Mouse (Mus musculus): ENCODE data around the gene Oxct2a.
"Not testable (repeated sequence)": the region's sequence is repeated elsewhere in the genome, so short reads cannot be mapped to it uniquely, and the experiment has no call there.

Gene Oxct2a

GRCm38 (mm10) chr4:123313010-123313409, 10.4 kb downstream of the Oxct2a start:
- DNase-seq (ENCODE audit: low spot score): no peak

DNA sequence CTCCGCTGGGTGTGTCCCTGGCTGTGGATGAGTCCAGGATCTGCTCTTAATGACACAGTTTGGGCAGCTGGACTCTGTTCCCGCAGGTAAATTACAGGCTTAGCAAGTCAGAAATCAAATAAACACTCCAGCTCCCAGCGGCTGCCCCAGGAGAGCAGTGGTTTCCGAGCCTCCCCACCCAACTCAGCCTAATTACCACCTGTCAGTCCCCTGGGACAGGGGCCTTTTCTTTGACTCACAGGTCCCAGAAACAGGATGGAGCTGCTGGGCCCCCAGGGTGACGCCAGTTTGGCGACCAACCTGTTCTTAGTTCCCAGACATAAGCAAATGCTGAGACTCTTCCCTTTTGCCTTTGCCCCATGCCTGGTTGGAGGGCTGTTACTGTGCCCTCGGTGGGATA, 11.6 kb downstream of the Oxct2a start:
- DNase-seq (ENCODE audit: low spot score): no peak

GRCm38 (mm10) chr4:123308292-123308691, 15.1 kb downstream of the Oxct2a start:
- no peak for DNase-seq (ENCODE audit: low spot score)

DNA sequence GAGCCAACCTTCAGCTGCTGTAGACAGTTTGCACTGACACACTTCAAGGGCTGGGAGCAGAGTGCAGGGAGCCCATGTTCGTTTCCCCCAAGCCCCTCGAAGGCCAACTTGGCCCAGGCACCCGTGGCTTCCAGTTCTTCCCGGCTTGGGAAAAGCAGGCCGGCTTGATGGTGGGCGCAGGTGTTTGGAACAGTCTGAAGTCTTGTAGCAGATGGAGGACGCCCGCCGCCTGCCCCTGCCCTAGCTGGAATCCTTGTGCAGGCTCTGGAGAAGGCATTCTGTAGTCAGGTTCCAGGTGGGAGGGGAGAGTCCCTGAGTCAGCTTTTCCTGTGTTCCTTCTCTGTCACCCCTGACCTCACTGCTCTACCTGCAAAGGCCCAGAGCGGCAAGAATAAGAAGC, 16.4 kb downstream of the Oxct2a start:
- DNase-seq (ENCODE audit: low spot score): no peak

GRCm38 (mm10) chr4:123305789-123306188, 17.6 kb downstream of the Oxct2a start:
- DNase-seq (ENCODE audit: low spot score): no peak

DNA sequence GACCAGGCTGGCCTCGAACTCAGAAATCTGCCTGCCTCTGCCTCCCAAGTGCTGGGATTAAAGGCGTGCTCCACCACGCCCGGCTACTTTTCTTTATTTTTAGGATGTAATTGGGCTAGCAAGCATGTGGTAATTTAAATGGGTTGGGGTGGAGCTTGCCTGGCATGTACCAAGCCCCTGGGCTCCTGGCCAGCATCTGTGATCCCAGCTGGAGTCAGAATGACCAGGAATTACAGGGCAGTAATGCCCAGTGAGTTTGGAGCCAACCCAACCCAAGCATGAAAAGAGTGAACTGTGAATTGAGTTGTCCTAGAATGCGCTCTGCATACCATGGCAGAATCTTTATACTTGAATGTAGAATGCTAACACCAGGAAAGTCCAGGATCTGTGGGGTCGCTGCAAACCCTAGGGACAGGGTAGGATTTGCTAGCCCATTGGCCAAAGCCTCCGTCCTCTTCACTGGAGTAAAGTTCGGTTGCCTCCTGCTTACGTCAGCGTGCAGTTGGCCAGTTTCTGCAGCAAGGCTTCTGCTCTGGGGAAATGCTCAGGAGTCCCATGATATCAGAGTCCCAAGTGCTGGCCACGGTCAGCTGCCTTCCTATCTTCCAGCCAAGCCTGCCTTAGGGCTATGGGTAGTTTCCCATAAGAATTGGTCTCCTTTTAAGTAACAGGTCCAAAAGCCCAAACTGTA, 24.3 kb downstream of the Oxct2a start:
- no peak for DNase-seq (ENCODE audit: low spot score)

DNA sequence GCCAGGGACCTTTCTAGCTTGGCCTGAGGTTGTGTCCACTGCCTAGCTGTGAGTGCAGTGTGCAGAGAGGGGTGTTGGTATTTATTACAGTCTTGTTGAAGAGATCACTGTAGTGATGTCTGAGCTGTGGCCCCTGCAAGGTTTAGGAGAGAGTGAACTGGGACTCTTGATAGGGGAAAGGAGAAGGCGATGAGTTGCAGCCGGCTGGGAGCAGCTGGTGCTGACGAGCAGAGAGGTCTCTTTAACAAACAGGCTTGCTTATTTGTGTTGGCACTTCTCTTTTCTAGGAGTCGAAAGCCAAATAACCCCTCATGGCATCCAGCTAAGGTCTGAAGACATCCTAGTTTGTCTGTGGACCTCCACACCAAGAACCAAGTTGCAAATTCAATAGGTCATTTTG, 25.2 kb downstream of the Oxct2a start:
- no peak for DNase-seq (ENCODE audit: low spot score)

DNA sequence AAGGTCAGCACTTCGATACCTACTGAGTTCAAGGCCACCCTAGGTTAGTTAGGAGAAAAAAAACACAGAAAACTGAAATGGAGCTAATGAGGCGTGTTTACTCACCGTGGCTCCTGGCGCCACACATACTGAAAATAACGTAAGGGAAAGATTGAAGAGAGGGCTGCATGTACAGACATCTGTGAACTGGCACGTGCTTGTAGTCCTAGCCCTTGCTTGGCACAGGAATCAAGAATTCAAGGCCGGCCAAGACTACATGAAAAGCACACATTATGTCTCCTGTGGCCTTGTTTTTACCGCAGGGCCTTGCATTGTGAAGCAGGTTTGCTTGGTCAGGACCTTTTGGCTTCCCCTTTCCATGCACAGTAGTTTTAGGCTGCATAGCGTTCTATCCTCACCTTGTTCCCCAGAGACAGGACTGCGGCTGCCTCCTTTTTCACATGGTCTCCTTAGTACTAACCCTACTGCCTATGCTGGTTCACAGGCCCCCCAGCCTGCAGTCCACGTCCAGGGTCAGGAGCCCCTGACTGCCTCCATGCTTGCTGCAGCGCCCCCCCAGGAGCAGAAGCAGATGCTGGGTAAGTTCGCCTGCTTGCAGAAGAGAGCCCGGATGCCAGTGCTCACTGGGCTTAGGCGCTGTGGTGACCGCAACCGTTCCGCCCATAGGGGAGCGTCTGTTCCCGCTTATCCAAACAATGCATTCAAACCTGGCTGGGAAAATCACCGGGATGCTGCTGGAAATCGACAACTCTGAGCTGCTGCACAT, 26.1 kb downstream of the Oxct2a start:
- DNase-seq (ENCODE audit: low spot score): no peak

DNA sequence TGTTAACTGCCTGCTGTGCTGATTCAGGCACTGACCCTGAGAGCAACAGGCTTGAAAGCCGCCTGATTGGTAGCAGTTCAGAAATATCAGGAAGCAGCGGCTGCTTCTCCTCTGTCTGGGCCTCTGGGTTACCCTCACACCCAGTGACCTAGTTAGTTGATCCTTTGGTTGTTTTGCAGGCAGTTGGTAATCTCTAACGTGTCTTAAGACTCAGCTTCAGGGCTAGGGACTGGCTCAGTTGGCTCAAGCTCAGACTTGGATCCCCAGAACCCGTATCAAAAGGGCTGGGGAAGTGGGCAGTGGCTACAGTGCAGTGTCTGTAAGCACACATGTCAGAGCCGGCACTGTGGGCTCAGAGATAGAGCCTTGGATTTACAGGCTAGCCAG, 27.3 kb downstream of the Oxct2a start:
- DNase-seq (ENCODE audit: low spot score): no peak

GRCm38 (mm10) chr4:123295516-123296147, 27.8 kb downstream of the Oxct2a start:
- no peak for DNase-seq (ENCODE audit: low spot score)

DNA sequence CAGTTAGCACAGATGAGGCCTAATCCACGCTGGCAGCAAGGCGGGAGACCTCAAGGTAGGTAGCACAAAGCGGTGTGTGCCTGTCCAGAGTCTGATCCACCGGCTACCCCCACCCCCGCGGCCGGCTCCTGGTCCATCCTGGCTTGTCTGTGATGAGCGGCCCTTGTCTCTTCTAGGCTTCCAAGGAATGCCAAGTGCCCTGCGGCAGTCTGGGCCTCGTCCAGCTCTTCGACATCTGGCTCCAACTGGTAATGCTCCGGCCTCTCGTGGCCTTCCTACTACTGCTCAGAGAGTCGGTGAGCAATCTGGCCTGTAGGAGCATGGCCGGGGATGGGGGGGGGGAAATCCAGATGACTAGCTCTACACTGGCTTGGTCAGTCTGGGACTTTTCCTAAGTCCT, 28.4 kb downstream of the Oxct2a start:
- not testable (repeated sequence) for DNase-seq (ENCODE audit: low spot score)

- DNase-seq (ENCODE audit: low spot score): no peak
Measured at GRCm38 (mm10) chr4:123293661-123294443, 29.6 kb downstream of the Oxct2a start.

DNA sequence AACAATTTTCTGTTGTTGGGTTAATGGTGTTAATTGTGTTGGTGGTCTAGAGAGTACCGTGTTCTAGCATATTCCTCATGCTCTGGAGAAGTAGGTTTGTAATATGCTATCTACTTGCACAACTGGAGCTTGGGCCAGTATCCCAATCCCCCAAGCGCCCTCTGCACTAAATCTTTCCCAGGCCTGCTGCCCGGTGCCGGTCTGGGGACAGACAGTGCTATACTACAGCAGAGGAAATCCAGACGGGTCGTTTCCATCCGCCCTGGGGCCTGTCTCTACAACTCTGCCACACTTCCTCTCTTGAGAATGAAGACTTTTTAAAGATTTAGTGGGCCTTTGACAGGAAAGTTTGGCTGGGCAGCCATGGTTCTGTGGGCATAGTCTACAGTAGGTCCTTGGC, 30.4 kb downstream of the Oxct2a start:
- DNase-seq (ENCODE audit: low spot score): no peak

DNA sequence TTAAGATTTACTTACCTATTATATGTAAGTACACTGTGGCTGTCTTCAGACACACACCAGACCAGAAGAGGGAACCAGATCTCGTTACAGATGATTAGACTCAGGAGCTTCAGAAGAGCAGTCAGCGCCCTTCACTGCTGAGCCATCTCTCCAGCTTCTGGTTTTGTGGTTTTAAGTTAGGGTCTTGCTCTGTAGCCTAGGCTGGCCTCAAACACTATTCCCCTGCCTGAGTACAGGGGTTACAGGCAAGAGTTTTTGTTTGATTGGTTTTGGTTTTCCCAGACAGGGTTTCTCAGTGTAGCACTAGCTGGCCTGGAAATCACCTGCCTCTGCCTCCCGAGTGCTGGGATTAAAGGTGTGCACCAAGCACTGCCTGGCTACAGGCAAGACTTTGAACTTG, 31.0 kb downstream of the Oxct2a start:
- DNase-seq (ENCODE audit: low spot score): no peak

GRCm38 (mm10) chr4:123289038-123289437, 34.4 kb downstream of the Oxct2a start:
- no peak for DNase-seq (ENCODE audit: low spot score)

DNA sequence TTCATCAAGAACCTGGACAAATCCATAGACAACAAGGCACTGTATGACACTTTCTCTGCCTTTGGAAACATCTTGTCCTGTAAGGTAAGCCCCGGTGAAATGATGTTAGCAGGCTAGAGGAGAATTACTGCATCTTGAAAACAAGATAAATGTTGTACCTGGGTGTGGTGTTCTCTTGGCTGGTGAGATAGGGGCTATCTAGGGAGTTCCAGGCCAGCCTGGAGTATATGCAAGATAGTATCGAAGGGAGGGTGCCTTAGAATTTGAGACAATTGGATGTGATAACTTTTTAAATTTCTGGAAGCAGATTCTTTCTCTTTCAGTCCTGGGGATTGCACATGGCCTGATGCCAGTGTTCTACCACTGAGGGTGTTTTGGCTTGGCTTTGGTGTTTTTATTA, 36.6 kb downstream of the Oxct2a start:
- no peak for DNase-seq (ENCODE audit: low spot score)

GRCm38 (mm10) chr4:123284731-123285624, 38.5 kb downstream of the Oxct2a start:
- no peak for DNase-seq (ENCODE audit: low spot score)

DNA sequence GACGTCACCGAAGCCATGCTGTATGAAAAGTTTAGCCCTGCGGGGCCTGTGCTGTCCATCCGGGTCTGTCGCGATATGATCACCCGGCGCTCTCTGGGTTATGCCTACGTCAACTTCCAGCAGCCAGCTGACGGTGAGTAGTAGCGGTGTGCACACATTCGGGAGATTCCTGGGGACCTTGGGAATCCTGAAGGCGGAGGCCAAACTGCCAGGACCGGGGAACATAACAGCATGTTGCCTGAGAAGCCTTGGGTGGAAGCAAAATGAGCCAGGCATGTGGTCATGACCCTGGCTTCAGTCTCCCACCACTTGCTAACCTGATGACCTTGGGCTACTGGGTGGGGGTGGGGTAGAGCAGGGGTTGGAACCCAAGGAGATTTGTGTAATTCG, 39.8 kb downstream of the Oxct2a start:
- peak; percentile 13 for DNase-seq (ENCODE audit: low spot score)

DNA sequence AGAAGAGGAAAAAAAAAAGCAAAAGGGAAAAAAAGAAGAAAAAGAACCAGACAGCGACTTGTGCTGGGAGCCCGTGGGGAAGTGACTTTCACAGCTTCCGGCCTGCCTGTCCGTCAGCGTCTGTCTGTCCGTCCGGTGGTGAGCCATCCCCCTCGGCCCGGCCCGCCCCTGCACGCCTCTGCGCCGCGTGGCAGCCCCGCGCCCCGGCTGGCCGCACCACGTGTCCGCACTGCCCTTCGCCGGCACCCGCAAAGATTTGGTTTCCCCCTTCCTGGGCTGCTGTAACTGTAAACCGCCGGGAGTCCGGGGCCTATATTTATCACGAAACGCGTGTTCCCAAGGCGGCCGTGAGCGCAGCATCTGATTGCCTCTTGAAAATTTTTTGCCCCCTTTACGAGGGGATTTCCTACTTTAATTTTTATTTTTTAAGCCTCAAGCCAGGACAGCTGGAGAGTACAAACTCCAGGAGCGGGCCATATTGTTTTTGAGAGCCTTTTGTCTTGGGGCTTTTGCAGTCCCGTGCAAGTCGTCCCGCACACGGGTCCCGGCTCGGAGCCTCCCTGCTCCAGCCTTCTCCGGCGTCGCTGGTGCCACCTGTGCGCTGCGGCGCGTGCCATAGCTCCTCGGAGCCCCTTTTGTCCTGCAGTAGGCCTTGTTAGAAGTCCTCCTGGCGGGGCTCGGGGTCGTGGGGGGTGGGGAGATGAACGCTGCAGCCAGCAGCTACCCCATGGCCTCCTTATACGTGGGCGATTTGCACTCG, 40.3 kb downstream of the Oxct2a start:
- peak; percentile 27 for DNase-seq (ENCODE audit: low spot score)

DNA sequence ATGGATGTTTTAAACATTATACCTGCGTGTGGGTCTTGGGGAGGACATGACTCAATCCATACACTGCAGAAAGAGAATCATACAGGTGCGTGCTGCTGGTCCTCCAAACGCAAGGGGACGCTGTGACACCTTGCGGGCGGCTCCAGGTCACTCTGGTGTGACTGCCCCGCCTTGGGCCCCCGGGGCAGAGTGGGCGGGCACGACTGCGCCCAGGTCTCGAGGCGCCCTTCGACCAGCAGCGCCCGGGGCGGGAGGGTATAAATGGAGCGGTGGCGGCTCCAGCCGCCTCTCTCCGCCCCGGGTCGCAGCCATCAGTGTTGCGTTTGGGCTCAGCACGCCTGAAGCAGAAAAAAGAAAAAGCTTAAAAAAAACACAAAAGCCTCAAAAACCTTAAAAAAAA, 40.9 kb downstream of the Oxct2a start:
- peak; percentile 92 for DNase-seq (ENCODE audit: low spot score)

GRCm38 (mm10) chr4:123280117-123280516, 43.3 kb downstream of the Oxct2a start:
- DNase-seq (ENCODE audit: low spot score): no peak
